Mouse (Mus musculus): ENCODE measurements around the gene Ky. TPM values are rescaled to one million over a fixed set of nuclear protein-coding genes. Genes with fewer than 3 reads are reported as not detected.

Ky gene
- polyA plus RNA-seq, 1 experiment from 2014 or later, result 0.08 TPM

- no peak for DNase-seq (ENCODE audit: low spot score)
- Histone ChIP-seq H3K27ac (replicated peaks) (no peak overlapping the region), H3K9ac (ENCODE audit: low read length) (no peak overlapping the region), H3K36me3 (ENCODE audit: control insufficient read depth, insufficient read depth, low read length) (no peaks in the 10 kb centered on the region), H3K4me1 (replicated peaks; ENCODE audit: control insufficient read depth, insufficient read depth) (no peaks in the 10 kb centered on the region), H3K9me3 (ENCODE audit: control insufficient read depth, low read length) (no peaks in the 10 kb centered on the region), H3K4me3 (ENCODE audit: low read depth, low read length) (no peak overlapping the region), H3K27me3 (ENCODE audit: control insufficient read depth, insufficient read depth, low read length) (no peaks in the 10 kb centered on the region), H3K4me2 (replicated peaks; ENCODE audit: low read depth) (no peak overlapping the region)
- 74% methylated on average over 9 of the region's 9 CpGs for WGBS
- TF ChIP-seq CTCF (IDR thresholded peaks at IDR 0.05; ENCODE audit: low read depth), result no peak
- no peak for TF ChIP-seq EP300 (optimal IDR thresholded peaks at IDR 0.05)
- no peak for ATAC-seq (ENCODE audit: low FRiP score, low TSS enrichment)
These were observed 11.1 kb upstream of the Ky start for GRCm38 (mm10) chr9:102494454-102494853.

- Histone ChIP-seq H3K9me3 (ENCODE audit: control insufficient read depth, low read length) (no peaks in the 10 kb centered on the region), H3K4me3 (ENCODE audit: low read depth, low read length) (no peak overlapping the region), H3K36me3 (ENCODE audit: control insufficient read depth, insufficient read depth, low read length) (no peaks in the 10 kb centered on the region), H3K27ac (replicated peaks) (no peak overlapping the region), H3K4me2 (replicated peaks; ENCODE audit: low read depth) (no peak overlapping the region), H3K27me3 (ENCODE audit: control insufficient read depth, insufficient read depth, low read length) (no peaks in the 10 kb centered on the region), H3K4me1 (replicated peaks; ENCODE audit: control insufficient read depth, insufficient read depth) (no peaks in the 10 kb centered on the region), H3K9ac (ENCODE audit: low read length) (no peak overlapping the region)
- DNase-seq (ENCODE audit: low spot score), result no peak
- WGBS, result 86% methylated on average over 4 of the region's 4 CpGs
- TF ChIP-seq CTCF (IDR thresholded peaks at IDR 0.05; ENCODE audit: low read depth) (no peak), EP300 (optimal IDR thresholded peaks at IDR 0.05) (no peak)
- no peak for ATAC-seq (ENCODE audit: low FRiP score, low TSS enrichment)
These were observed 10.3 kb upstream of the Ky start for GRCm38 (mm10) chr9:102495266-102495665.

- no peaks in the 10 kb centered on the region for H3K27me3 ChIP-seq (ENCODE audit: control insufficient read depth, insufficient read depth, low read length)
These were observed 9.0 kb upstream of the Ky start for GRCm38 (mm10) chr9:102496481-102497041.

GRCm38 (mm10) chr9:102497089-102497690 is 8.4 kb upstream of the Ky start:
- no peak overlapping the region for H3K4me2 ChIP-seq (replicated peaks; ENCODE audit: low read depth)
- no peaks in the 10 kb centered on the region for H3K4me1 ChIP-seq (replicated peaks; ENCODE audit: control insufficient read depth, insufficient read depth)
- ATAC-seq (ENCODE audit: low FRiP score, low TSS enrichment) (0 out of 2 replicates have a peak, but pooled peaks have one; percentile 36), DNase-seq (ENCODE audit: low spot score) (no peak)
- 83% methylated on average over 9 of the region's 9 CpGs for WGBS
- no peak overlapping the region for H3K9ac ChIP-seq (ENCODE audit: low read length)
- TF ChIP-seq EP300 (optimal IDR thresholded peaks at IDR 0.05), result no peak
- TF ChIP-seq CTCF (IDR thresholded peaks at IDR 0.05; ENCODE audit: low read depth), result no peak
- H3K9me3 ChIP-seq (ENCODE audit: control insufficient read depth, low read length), result no peaks in the 10 kb centered on the region
- H3K36me3 ChIP-seq (ENCODE audit: control insufficient read depth, insufficient read depth, low read length), result no peaks in the 10 kb centered on the region
- no peak overlapping the region for H3K27ac ChIP-seq (replicated peaks)
- H3K4me3 ChIP-seq (ENCODE audit: low read depth, low read length), result no peak overlapping the region
- no peaks in the 10 kb centered on the region for H3K27me3 ChIP-seq (ENCODE audit: control insufficient read depth, insufficient read depth, low read length)

More at GRCm38 (mm10) chr9:102496481-102497041, 9.0 kb upstream of the Ky start:
- WGBS, result 79% methylated on average over 3 of the region's 3 CpGs
- no peaks in the 10 kb centered on the region for H3K4me1 ChIP-seq (replicated peaks; ENCODE audit: control insufficient read depth, insufficient read depth)
- no peaks in the 10 kb centered on the region for H3K36me3 ChIP-seq (ENCODE audit: control insufficient read depth, insufficient read depth, low read length)
- no peak overlapping the region for H3K27ac ChIP-seq (replicated peaks)
- no peak overlapping the region for H3K9ac ChIP-seq (ENCODE audit: low read length)
- ATAC-seq (ENCODE audit: low FRiP score, low TSS enrichment) (no peak), DNase-seq (ENCODE audit: low spot score) (no peak)
- H3K4me2 ChIP-seq (replicated peaks; ENCODE audit: low read depth), result no peak overlapping the region
- TF ChIP-seq CTCF (IDR thresholded peaks at IDR 0.05; ENCODE audit: low read depth) (no peak), EP300 (optimal IDR thresholded peaks at IDR 0.05) (no peak)
- H3K9me3 ChIP-seq (ENCODE audit: control insufficient read depth, low read length), result no peaks in the 10 kb centered on the region
- H3K4me3 ChIP-seq (ENCODE audit: low read depth, low read length), result no peak overlapping the region

- ATAC-seq (ENCODE audit: low FRiP score, low TSS enrichment) (no peak), DNase-seq (ENCODE audit: low spot score) (no peak)
- no peak overlapping the region for H3K27ac ChIP-seq (replicated peaks)
- H3K27me3 ChIP-seq (ENCODE audit: control insufficient read depth, insufficient read depth, low read length), result no peaks in the 10 kb centered on the region
- H3K4me1 ChIP-seq (replicated peaks; ENCODE audit: control insufficient read depth, insufficient read depth), result no peaks in the 10 kb centered on the region
- no peaks in the 10 kb centered on the region for H3K9me3 ChIP-seq (ENCODE audit: control insufficient read depth, low read length)
- H3K36me3 ChIP-seq (ENCODE audit: control insufficient read depth, insufficient read depth, low read length), result no peaks in the 10 kb centered on the region
- no peak overlapping the region for H3K4me2 ChIP-seq (replicated peaks; ENCODE audit: low read depth)
- H3K9ac ChIP-seq (ENCODE audit: low read length), result no peak overlapping the region
- TF ChIP-seq EP300 (optimal IDR thresholded peaks at IDR 0.05) (no peak), CTCF (IDR thresholded peaks at IDR 0.05; ENCODE audit: low read depth) (no peak)
- WGBS, result 79% methylated on average over 9 of the region's 9 CpGs
- H3K4me3 ChIP-seq (ENCODE audit: low read depth, low read length), result no peak overlapping the region
These were observed 7.6 kb upstream of the Ky start for GRCm38 (mm10) chr9:102497833-102498430.

GRCm38 (mm10) chr9:102498701-102499100 is 6.8 kb upstream of the Ky start:
- Histone ChIP-seq H3K9ac (ENCODE audit: low read length) (no peak overlapping the region), H3K4me1 (replicated peaks; ENCODE audit: control insufficient read depth, insufficient read depth) (no peaks in the 10 kb centered on the region), H3K27me3 (ENCODE audit: control insufficient read depth, insufficient read depth, low read length) (no peaks in the 10 kb centered on the region), H3K9me3 (ENCODE audit: control insufficient read depth, low read length) (no peaks in the 10 kb centered on the region), H3K4me3 (ENCODE audit: low read depth, low read length) (no peak overlapping the region), H3K4me2 (replicated peaks; ENCODE audit: low read depth) (no peak overlapping the region), H3K36me3 (ENCODE audit: control insufficient read depth, insufficient read depth, low read length) (no peaks in the 10 kb centered on the region), H3K27ac (replicated peaks) (no peak overlapping the region)
- DNase-seq (ENCODE audit: low spot score), result no peak
- ATAC-seq (ENCODE audit: low FRiP score, low TSS enrichment), result no peak
- TF ChIP-seq CTCF (IDR thresholded peaks at IDR 0.05; ENCODE audit: low read depth) (no peak), EP300 (optimal IDR thresholded peaks at IDR 0.05) (no peak)
- WGBS, result 90% methylated on average over 6 of the region's 6 CpGs
